Mouse (Mus musculus) neural tube, embryonic 14.5 days (tissue): ENCODE data around the gene Pp2d1. TPM values are rescaled to one million over a fixed set of nuclear protein-coding genes. Genes with fewer than 3 reads are reported as not detected.

Experiments
- ATAC-seq: fragments of 200-750 bp; cut with Nextera tagmentation; 2 replicates; pipeline ENCODE4 v1.8.0; 2017; ENCODE audit warnings: low read depth, mild to moderate bottlenecking, moderate TSS enrichment, moderate library complexity
- H3K27ac ChIP-seq: fragments of 300-500 bp; sonication (generic); 2 replicates; pipeline ENCODE4 v1.5.1; 2014; ENCODE audit warnings: low read depth, mild to moderate bottlenecking, control low read depth, low read length, moderate library complexity, mixed read lengths
- H3K27me3 ChIP-seq: fragments of 300-500 bp; sonication (generic); 2 replicates; pipeline ENCODE4 v1.6.1; 2014; ENCODE audit warnings: low read length; ENCODE audit not compliant: control insufficient read depth, insufficient read depth
- H3K36me3 ChIP-seq: fragments of 300-500 bp; sonication (generic); 2 replicates; pipeline ENCODE4 v1.6.1; 2014; ENCODE audit warnings: low read length, mixed read lengths; ENCODE audit not compliant: control insufficient read depth, insufficient read depth
- H3K4me1 ChIP-seq: fragments of 300-500 bp; sonication (generic); 2 replicates; pipeline ENCODE4 v1.6.1; 2014; ENCODE audit warnings: low read length; ENCODE audit not compliant: control insufficient read depth, insufficient read depth
- H3K4me2 ChIP-seq: fragments of 300-500 bp; sonication (generic); 2 replicates; pipeline ENCODE4 v1.6.1; 2014; ENCODE audit warnings: mild to moderate bottlenecking, low read depth, low read length, control low read depth
- H3K4me3 ChIP-seq: fragments of 300-500 bp; sonication (generic); 2 replicates; pipeline ENCODE4 v1.5.1; 2014; ENCODE audit warnings: low read depth, low read length, control low read depth, mixed read lengths
- H3K9ac ChIP-seq: fragments of 300-500 bp; sonication (generic); replicated peaks from 2 replicates; pipeline ENCODE4 v1.6.1; 2014; ENCODE audit warnings: low read depth, mild to moderate bottlenecking, control low read depth, low read length, mixed read lengths
- H3K9me3 ChIP-seq: fragments of 300-500 bp; sonication (generic); 2 replicates; pipeline ENCODE4 v1.6.1; 2016; ENCODE audit warnings: low read length; ENCODE audit not compliant: control insufficient read depth
- WGBS: fragments of 180-500 bp; shearing (Covaris S2); extraction: QIAGEN DNeasy Blood & Tissue Kit; methylation state at CpG from one replicate; pipeline ENCODE4 v1.1.7; 2014; 5-methylcytosine and 5-hydroxymethylcytosine counted together
- polyA plus RNA-seq: library from polyadenylated mRNA; unstranded; fragments of >200 nt; fragmentation: Nextera tagmentation; extraction: Ambion mirVana; gene quantifications from 2 replicates; pipeline ENCODE4 v1.2.1, GENCODE M21; 2014

Gene Pp2d1
- polyA plus RNA-seq, 1 experiment from 2014 or later: 0.42 TPM

GRCm38 (mm10) chr17:53468697-53469096 lies 70.6 kb downstream of the Pp2d1 start:
- H3K27me3 ChIP-seq: no peaks in the 10 kb centered on the region
- ATAC-seq: no peak
- H3K27ac ChIP-seq: no peak overlapping the region
- no peaks in the 10 kb centered on the region for H3K9me3 ChIP-seq
- H3K9ac ChIP-seq: no peak overlapping the region
- no peaks in the 10 kb centered on the region for H3K4me1 ChIP-seq
- no peak overlapping the region for H3K4me2 ChIP-seq
- no peaks in the 10 kb centered on the region for H3K36me3 ChIP-seq
- no peak overlapping the region for H3K4me3 ChIP-seq

DNA sequence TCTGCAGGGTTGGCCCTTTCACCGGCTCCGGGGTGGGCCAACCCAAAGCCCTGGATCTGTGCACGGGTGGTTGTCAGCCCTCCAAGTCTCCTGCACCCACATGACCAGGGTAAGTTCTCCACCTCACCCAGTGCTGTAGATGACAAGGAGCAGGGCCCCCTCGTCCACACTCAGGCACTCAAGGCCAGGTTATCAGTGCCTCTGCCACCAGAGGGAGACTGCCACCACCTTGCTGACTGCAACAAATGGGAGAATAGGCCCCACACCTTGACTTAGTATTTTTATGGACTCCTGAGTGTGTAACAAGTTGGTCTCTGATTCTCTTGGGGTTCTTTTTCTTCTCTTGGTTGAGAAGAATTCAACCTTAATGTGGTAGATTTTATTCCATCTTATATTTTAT lies 73.7 kb downstream of the Pp2d1 start:
- H3K4me2 ChIP-seq: no peak overlapping the region
- no peaks in the 10 kb centered on the region for H3K36me3 ChIP-seq
- ATAC-seq: no peak
- H3K9ac ChIP-seq: no peak overlapping the region
- H3K4me3 ChIP-seq: no peak overlapping the region
- H3K27me3 ChIP-seq: no peaks in the 10 kb centered on the region
- H3K27ac ChIP-seq: no peak overlapping the region
- no peaks in the 10 kb centered on the region for H3K9me3 ChIP-seq
- WGBS: 64% methylated on average over 4 of the region's 4 CpGs
- H3K4me1 ChIP-seq: 0 out of 2 replicates have a peak, but pooled peaks cover 2% of the 10 kb centered on the region

DNA sequence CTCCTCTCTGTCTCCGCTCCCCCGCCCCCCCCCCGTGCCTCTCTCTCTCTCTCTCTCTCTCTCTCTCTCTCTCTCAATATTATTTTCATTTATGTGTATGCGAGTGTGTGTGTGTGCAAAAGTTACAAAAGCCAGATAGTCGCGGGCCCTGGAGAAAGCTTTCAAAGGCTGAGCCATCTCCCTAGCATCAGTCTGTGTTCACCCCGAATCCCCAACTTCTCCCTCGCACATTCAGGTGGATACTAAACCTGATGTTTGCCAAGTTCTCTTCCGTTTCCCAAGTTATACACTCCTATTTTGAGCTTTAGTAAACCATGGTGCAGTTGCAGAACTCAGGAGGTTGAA lies 75.8 kb downstream of the Pp2d1 start:
- Histone ChIP-seq H3K27ac (no peak overlapping the region), H3K27me3 (no peaks in the 10 kb centered on the region), H3K4me3 (peak overlapping the region; percentile 32), H3K9ac (peak overlapping the region; percentile 8; the same call in 1 of the 2 replicates), H3K4me1 (0 out of 2 replicates have a peak, but pooled peaks cover 2% of the 10 kb centered on the region), H3K4me2 (peak overlapping the region; percentile 69), H3K36me3 (no peaks in the 10 kb centered on the region), H3K9me3 (no peaks in the 10 kb centered on the region)
- ATAC-seq: peak; percentile 59
- 24% methylated on average over 7 of the region's 9 CpGs for WGBS

GRCm38 (mm10) chr17:53462603-53463495 lies 76.4 kb downstream of the Pp2d1 start, which contains the start of gene Efhb:
Gene Efhb, minus strand, starts transcription at chr17:53463321.
- Histone ChIP-seq H3K4me3 (peak within 1 kb of the TSS; percentile 32), H3K27ac (no peak within 1 kb of the TSS), H3K4me2 (peak within 1 kb of the TSS; percentile 69), H3K27me3 (no peaks in the 10 kb centered on the region), H3K9ac (peak within 1 kb of the TSS; percentile 8; the same call in 1 of the 2 replicates), H3K36me3 (no peaks in the 10 kb centered on the region), H3K4me1 (0 out of 2 replicates have a peak, but pooled peaks cover 2% of the 10 kb centered on the region), H3K9me3 (no peaks in the 10 kb centered on the region)
- WGBS: 19% methylated on average over 26 of the region's 26 CpGs
- ATAC-seq: peak; percentile 98

Other genes with a start within 250 kb of the Pp2d1 start
- gene Efhb, start 76.1 kb downstream of the Pp2d1 start, polyA plus RNA-seq: 0.64 and 0.77 TPM in 2 replicates
- gene Rab5a, start 60.2 kb downstream of the Pp2d1 start, polyA plus RNA-seq: 116 and 120 TPM in 2 replicates
- gene Kat2b, start 27.4 kb upstream of the Pp2d1 start, polyA plus RNA-seq: 10.3 and 11.2 TPM in 2 replicates
- gene Sgo1, start 149.9 kb upstream of the Pp2d1 start, polyA plus RNA-seq: 3.2 and 4.9 TPM in 2 replicates